Mouse (Mus musculus): Measurements from ENCODE around the gene Prkd1.

Gene Prkd1

DNA sequence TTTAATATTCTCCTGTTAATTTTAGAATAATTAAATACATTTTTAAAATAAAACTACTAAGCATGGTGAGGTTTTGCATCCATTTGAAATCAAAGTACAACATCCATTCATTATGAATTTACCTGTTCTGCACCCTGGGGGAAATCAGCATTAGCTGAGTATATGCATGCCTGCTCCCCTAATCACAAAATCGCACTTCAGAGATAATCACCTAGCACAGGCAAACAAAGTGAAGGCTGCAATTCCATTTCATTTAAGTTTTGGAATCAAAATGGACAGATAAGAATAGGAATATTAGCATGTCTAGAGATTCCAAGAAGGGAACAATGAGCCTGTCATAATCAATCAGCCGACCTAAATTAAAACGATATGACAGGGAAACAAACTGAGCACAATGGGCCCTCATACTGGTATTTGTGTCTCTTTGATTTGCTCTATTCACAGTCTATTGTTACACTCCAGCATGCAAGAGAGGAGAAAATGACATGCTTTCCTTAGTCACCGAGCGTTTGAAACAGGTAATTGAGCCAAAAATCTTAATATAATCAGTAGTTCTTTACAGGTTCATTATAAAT lies 218.7 kb downstream of the Prkd1 start:
- no peak for DNase-seq (ENCODE audit: low read depth in 1 of 2, low spot score in 2 of 2)

DNA sequence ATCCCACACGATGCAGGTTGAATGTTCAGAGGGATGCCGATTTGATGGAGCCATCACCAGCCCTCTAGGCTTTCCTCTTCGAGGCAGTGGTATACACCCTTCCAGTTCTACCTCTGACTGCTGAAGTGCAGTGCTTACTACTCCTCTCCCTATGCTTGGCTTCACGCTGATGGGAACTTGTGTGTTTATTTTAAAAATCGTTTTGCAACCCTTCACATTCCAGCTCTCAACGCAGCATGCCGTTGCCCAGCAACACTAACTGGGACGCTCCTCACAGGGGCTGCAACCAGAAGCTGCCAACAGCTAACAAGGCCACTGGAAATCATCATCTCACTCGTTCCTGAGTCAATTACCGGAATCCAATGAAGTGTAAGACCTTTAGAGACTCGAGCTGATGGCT lies 296.5 kb downstream of the Prkd1 start:
- DNase-seq (ENCODE audit: low read depth in 1 of 2, low spot score in 2 of 2), result no peak

DNA sequence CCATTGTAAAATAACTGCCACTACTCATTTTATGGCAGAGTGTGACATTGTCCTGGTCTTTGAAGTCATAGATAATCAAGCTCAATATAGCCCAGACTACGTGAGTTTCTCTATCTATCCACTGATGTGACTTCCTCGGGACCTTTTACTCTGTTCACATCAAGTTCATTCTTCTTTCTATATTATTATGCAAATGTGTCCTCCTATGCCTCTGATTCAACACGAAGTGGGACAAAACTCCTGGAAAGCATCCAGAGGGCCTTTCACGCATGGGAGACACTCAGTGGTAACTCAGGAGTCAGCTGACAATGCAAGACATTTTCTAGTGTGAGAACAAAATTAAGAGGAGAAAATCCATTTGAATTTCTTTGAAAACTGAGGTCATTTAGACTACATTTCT lies 315.7 kb downstream of the Prkd1 start:
- no peak for DNase-seq (ENCODE audit: low read depth in 1 of 2, low spot score in 2 of 2)

DNA sequence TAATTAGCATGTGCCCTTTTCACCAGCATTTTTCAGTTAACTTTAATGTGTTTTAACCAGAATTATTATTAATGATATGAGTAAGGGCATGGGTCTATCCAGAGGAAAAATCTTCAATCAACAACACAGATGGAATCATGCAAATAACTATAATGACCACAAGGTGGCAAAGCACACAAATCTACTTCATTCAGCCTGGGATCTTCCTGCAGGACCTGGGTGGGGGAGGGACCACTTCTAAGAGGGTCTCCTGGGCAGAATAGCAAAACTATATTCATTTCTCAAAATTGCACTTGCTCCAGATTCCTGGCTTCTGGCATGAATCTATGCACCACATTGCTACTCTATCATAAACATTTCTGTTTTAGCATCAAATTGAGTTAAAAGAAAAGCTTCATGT lies 334.3 kb downstream of the Prkd1 start:
- DNase-seq (ENCODE audit: low read depth in 1 of 2, low spot score in 2 of 2), result no peak

GRCm38 (mm10) chr12:50309276-50309675 lies 339.6 kb downstream of the Prkd1 start:
- DNase-seq (ENCODE audit: low read depth in 1 of 2, low spot score in 2 of 2), result no peak

GRCm38 (mm10) chr12:50301334-50301733 lies 347.6 kb downstream of the Prkd1 start:
- DNase-seq (ENCODE audit: low read depth in 1 of 2, low spot score in 2 of 2), result no peak

DNA sequence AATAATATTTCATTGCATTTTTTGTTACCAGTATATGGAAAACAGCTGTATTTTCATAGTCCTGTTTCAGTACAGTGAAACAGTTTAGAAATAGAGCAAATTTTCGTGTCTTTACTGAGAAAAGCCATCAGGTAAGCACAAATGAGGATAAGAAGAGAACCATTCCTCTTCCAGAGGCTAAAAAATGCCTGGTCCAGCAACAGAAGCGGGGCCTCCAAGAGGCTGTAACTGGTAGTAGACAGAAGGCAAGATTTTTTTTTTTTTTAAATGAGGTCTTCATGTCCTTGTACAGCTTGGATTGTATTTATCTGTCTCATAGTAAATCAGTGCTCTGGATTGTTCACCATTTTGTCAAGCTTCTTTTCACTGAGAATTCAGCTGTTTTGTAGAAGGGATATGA lies 352.8 kb downstream of the Prkd1 start:
- no peak for DNase-seq (ENCODE audit: low read depth in 1 of 2, low spot score in 2 of 2)

GRCm38 (mm10) chr12:50295549-50295948 lies 353.3 kb downstream of the Prkd1 start:
- DNase-seq (ENCODE audit: low read depth in 1 of 2, low spot score in 2 of 2), result no peak

- DNase-seq (ENCODE audit: low read depth in 1 of 2, low spot score in 2 of 2), result no peak
Observed at GRCm38 (mm10) chr12:50292834-50293233, 356.1 kb downstream of the Prkd1 start.

Measured in monocyte, adult 2 months (primary cell).